Mouse (Mus musculus) fibroblast of lung, adult 2 months (primary cell): Measurements from ENCODE around the gene Rab40b.
A peak's percentile ranks its signal among the peaks of the same experiment; 100 is the strongest.
"Not testable (repeated sequence)": the region's sequence is repeated elsewhere in the genome, so short reads cannot be mapped to it uniquely, and the experiment has no call there.

ENCODE experiments used
- DNase-seq: peaks from one replicate; pipeline ENCODE4 v3.0.0-alpha.2; 2011; ENCODE audit warnings: low read depth

The Rab40b gene

DNA sequence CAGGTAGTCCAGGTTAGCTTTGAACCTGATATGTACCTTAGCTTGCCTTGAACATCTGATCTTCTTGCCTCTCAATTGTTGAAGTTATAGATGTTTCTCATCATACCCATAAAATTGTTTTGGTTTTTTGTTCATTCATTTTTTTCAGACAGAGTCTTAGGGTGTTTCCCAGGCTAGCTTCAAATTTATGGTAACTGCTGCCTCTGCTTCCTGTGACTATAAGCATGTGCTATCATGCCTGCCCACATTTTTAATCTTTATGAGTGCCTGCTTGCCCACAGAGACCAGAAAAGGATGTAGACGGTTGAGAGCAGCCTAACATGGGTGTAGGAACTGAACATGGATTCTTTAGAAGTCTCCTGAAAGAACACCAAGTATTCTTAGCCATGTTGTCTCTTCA, 19.3 kb downstream of the Rab40b start:
- DNase-seq, result no peak

DNA sequence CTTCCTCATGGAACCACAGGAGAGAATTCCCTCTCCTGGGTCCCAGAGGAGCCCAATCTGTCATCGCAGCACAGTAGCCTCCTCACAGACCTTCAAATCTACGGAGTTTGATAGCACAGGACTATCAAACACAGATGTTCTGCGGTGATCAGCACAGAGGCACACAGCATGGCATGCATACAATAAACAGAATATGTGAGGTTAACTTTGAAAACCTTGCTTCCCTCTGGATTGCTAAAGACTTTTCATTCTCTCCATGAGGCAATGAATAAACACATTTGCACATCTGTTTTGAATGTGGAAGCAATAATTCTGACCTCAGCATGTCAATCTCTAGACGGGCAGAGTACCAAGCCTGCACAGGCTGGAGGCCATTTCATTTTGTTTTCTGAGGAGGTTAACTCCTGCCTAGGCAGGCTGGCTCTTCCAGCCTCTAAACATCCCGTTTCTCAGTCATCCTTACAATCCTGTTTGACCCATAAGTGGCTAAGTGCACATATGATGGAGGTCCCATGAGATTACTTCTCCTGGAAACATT, 20.8 kb downstream of the Rab40b start:
- peak; percentile 69 for DNase-seq

- DNase-seq, result no peak
Observed at GRCm38 (mm10) chr11:121362212-121362611, 25.8 kb downstream of the Rab40b start.

GRCm38 (mm10) chr11:121354091-121354707, 33.9 kb downstream of the Rab40b start, which contains the start of gene Wdr45b:
TSS of gene Wdr45b (minus strand) at chr11:121354445.
- DNase-seq, result peak; percentile 93

- DNase-seq, result no peak
Observed at GRCm38 (mm10) chr11:121353326-121354090, 34.5 kb downstream of the Rab40b start.

DNA sequence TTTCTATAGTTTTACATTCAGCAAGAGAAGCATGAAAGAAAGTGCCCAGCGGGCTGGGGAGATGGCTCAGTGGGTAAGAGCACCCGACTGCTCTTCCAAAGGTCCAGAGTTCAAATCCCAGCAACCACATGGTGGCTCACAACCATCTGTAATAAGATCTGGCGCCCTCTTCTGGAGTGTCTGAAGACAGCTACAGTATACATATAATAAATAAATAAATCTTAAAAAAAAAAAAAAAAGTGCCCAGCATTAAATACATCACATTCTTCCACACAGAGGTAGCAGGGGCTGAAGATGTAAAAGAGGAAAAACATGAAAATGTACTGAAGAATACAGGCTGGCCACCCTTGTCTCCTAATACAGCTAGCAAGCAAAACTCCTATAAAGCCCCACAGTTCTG, 39.3 kb downstream of the Rab40b start:
- not testable (repeated sequence) for DNase-seq

DNA sequence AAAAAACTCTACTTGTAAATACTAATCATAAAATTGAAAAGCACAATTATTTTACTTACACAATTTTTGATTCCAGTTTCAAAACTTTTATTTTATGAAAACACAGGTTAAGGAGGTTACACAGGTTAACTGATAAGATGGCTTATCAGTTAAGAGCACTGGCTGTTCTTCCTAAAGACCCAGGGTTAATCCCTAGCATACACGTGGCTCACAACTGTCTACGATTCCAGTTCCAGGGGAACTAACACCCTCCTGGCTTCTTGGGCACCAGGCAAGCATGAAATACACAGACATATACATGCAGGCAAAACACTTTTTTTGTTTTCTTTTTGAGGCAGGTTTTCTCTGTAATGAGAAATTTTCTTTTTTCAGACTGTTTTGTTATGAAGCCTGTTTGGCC, 39.9 kb downstream of the Rab40b start:
- no peak for DNase-seq

DNA sequence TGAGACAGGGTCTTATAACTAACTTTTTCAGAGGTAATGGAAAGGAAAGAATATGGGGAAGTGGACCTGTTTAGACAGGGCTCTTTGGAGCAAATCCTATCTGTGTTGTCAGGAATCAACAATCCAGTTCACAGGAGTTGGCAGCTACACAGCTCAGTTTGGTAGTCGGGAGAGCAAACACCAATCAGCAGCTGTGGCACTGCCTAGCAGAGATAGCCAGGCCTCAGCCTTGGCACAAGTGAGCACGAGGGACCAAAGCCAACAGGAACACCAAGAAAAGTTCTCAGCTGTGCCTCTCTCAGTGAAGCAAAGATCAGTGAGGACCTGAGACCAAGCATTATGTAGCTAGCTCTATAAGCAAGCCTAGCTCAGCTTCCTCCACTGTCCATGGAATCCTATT, 41.0 kb downstream of the Rab40b start:
- DNase-seq, result no peak

GRCm38 (mm10) chr11:121342423-121342822, 45.6 kb downstream of the Rab40b start:
- not testable (repeated sequence) for DNase-seq

DNA sequence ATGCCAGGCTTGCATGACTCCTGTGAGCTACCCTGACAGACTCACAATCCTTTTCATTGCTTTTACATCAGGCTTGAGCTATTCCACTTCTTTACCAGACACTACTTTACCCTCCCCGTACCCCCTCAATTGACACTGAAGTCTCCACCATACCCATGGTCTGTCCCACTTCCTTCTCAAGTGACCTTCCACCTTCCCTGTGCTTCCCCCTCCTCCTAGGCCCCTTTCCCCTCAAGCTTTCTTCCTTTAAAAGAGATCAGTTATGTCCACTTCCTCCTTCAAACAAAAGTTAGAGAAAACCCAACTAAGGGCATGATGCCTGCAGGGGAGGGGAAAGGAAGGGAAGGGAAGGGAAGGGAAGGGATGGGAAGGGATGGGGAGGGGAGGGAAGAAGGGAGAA, 47.8 kb downstream of the Rab40b start:
- DNase-seq, result no peak

- no peak for DNase-seq
Observed at GRCm38 (mm10) chr11:121339647-121340046, 48.4 kb downstream of the Rab40b start.

- DNase-seq, result no peak
Observed at GRCm38 (mm10) chr11:121331641-121332040, 56.4 kb downstream of the Rab40b start.

DNA sequence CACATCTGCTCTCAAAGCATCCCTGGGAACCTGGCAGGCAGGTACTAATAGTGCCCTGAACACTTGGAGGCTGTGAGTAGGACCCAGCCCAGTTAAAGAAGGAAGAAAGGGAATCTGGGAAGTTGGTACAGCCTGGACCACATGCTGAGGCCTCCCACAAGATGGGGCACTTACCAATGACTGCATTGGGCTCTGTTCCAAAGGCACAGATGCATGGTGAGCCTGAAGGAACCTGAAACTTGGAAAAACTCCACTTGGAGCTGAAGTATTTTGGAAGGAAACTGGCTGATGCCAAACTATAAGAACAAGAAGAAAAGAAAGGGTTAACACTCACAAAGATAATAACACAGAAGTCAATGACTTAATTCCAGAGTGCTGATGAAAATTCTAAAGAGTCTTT, 59.4 kb downstream of the Rab40b start:
- no peak for DNase-seq

DNA sequence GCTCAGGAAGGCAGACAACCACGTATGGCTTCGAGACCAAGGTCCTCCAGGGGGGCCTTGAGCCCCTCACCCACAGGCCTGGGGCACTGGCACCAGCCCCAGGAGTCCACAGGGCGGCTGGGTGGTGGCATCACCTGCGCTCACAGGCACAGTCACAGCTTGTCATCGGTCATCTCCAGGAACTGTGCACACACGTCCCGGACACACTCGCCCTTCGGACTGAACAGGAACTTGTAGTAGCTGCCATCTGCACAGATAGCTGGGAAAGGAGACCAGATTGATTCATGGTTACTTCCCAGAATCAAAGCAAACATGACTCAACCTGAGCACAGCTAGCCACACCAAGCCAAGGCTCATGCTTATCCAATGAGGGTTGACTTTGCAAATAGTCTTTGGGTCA, 59.8 kb downstream of the Rab40b start:
- DNase-seq, result no peak

GRCm38 (mm10) chr11:121326681-121327080, 61.4 kb downstream of the Rab40b start:
- DNase-seq, result no peak

DNA sequence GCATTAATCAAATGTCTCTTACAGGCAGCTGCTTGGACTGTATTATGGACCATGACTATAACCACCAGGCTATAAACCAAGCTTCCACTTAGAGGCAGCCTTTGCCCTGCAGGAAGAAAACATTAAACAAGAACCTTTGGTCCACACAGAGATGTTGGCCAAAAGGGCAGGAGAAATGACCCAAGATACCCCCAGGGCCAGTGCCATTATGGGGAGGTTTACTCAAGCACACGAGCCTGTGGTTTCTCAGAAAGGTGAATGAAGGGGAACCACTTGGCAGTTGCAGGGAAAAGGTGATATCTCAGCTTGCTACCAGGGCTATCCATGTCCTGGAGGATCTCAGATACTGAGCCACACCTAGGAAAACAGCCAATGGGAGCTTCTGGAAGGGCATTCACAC, 62.0 kb downstream of the Rab40b start:
- DNase-seq, result no peak

- DNase-seq, result not testable (repeated sequence)
Observed at GRCm38 (mm10) chr11:121307712-121308111, 80.3 kb downstream of the Rab40b start.

- no peak for DNase-seq
Observed at GRCm38 (mm10) chr11:121306608-121307007, 81.4 kb downstream of the Rab40b start.
